Mouse (Mus musculus): ENCODE results near the gene Hck.

The Hck gene

GRCm38 (mm10) chr2:153107046-153107766 is 1.1 kb upstream of the Hck start:
- DNase-seq = no peak

GRCm38 (mm10) chr2:153107802-153108201 is 466 bp upstream of the Hck start:
- no peak for DNase-seq

- no peak for DNase-seq
Observed at GRCm38 (mm10) chr2:153109596-153109995, 1.3 kb downstream of the Hck start.

- DNase-seq = no peak
Observed at GRCm38 (mm10) chr2:153111298-153111697, 3.0 kb downstream of the Hck start.

GRCm38 (mm10) chr2:153115679-153116081 is 7.4 kb downstream of the Hck start:
- no peak for DNase-seq

- no peak for DNase-seq
Observed at GRCm38 (mm10) chr2:153117051-153117486, 8.8 kb downstream of the Hck start.

- DNase-seq = no peak
Observed at GRCm38 (mm10) chr2:153119488-153119887, 11.2 kb downstream of the Hck start.

- no peak for DNase-seq
Observed at GRCm38 (mm10) chr2:153120126-153120525, 11.9 kb downstream of the Hck start.

GRCm38 (mm10) chr2:153121821-153122615 is 13.8 kb downstream of the Hck start:
- no peak for DNase-seq

GRCm38 (mm10) chr2:153122701-153123100 is 14.4 kb downstream of the Hck start:
- no peak for DNase-seq

GRCm38 (mm10) chr2:153125875-153126274 is 17.6 kb downstream of the Hck start:
- no peak for DNase-seq

GRCm38 (mm10) chr2:153131019-153131418 is 22.8 kb downstream of the Hck start:
- DNase-seq = no peak

- no peak for DNase-seq
Observed at GRCm38 (mm10) chr2:153134237-153134636, 26.0 kb downstream of the Hck start.

- no peak for DNase-seq
Observed at GRCm38 (mm10) chr2:153136211-153136610, 27.9 kb downstream of the Hck start.

- DNase-seq = no peak
Observed at GRCm38 (mm10) chr2:153139158-153139557, 30.9 kb downstream of the Hck start.

GRCm38 (mm10) chr2:153139996-153140613 is 31.8 kb downstream of the Hck start:
- no peak for DNase-seq

GRCm38 (mm10) chr2:153142620-153143199 is 34.4 kb downstream of the Hck start:
- peak; percentile 57 to 72 for DNase-seq

GRCm38 (mm10) chr2:153145346-153145745 is 37.1 kb downstream of the Hck start:
- no peak for DNase-seq

GRCm38 (mm10) chr2:153147236-153147635 is 39.0 kb downstream of the Hck start:
- no peak for DNase-seq

GRCm38 (mm10) chr2:153147715-153148114 is 39.4 kb downstream of the Hck start:
- DNase-seq = peak; percentile 75 to 82

- DNase-seq = no peak
Observed at GRCm38 (mm10) chr2:153149742-153150141, 41.5 kb downstream of the Hck start.

GRCm38 (mm10) chr2:153151026-153151425 is 42.8 kb downstream of the Hck start:
- DNase-seq = no peak

Data from cerebellum, postnatal 36 days (tissue).